Mouse (Mus musculus) cerebellum, adult (tissue): ENCODE data around the gene Akr1c19.
"Not testable (repeated sequence)": the region's sequence is repeated elsewhere in the genome, so short reads cannot be mapped to it uniquely, and the experiment has no call there.

Experiments
- ATAC-seq: cut with Nextera tagmentation; 2 replicates; pipeline ENCODE4 v1.9.2; 2017; ENCODE audit warnings: mild to moderate bottlenecking, moderate library complexity, mixed read lengths; ENCODE audit not compliant: insufficient number of reproducible peaks, low FRiP score, low TSS enrichment

The Akr1c19 gene

GRCm38 (mm10) chr13:4265047-4265446 lies 36.5 kb downstream of the Akr1c19 start:
- ATAC-seq: no peak

DNA sequence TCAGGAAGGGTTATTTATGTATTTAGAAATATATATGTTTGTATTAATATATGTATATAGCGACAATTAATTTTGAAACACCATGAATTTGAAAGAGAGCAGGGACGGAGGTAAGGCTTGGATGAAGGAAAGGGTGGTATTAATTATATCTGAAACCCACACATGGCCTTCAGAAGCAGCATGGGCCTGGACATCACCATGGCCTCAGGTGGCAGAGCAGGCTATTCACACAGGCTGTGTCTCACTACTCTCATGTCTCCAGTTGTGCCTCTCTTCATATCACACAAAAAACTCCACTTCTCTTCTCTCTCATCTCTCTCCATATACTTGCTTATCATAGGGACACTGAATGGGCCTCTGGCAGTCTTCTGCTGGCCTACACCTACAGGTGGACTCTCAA lies 37.0 kb downstream of the Akr1c19 start:
- not testable (repeated sequence) for ATAC-seq

DNA sequence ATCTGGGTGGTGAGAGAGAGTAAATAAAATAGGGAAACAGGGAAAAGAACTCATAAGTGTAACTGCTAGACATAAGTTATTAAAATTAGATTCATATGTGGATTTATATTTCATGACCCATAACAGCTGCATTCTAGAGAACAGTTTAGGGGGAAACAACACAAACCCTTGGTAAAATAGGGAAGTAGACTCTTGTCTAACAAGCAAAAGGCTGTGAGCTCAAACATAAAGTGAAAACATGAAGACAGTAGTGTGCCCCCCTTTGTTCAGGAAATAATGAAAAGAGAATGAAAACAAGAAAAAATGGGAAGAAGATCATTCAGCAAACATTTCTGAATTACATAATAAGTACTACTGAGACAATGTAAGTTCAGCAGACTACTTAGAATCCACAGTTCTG lies 42.4 kb downstream of the Akr1c19 start:
- no peak for ATAC-seq

DNA sequence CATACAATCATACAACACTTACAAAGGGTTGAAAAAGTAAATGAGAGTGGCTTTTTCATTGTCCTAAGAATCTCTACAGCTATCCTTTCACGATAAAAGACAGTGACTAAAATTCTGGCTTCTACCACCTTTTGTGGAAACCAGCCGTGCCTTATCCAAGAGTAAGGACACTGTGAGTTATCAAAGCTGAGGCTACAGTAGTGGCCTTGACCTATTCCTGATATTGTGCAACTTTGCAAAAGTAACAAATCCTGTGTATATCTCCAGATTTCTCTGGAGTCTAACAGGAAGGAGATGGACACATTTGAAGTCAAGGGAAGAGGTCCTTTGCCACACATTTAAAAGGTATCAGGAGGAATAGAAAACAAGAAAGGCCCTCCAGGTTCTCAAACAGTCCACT lies 49.0 kb downstream of the Akr1c19 start:
- no peak for ATAC-seq

DNA sequence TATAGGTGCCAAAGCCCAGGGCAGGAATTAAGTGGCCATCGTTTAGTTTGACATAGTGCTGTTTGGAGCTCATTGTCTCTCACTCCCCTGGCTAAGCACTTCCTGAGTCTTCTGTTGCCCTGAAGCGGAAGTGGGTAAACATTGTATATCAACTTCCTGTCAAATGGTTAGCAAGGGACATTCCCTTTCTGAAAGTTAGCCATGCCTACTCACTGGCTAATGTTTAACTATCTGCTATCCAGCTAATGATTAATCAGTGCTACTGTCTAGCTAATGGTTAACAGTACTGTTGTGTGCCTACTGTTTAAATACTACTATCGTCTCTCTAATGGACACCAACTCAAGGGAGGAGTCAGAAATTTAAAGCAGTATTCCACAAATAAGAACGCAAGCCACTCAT lies 50.8 kb downstream of the Akr1c19 start, which contains the start of gene Akr1c12:
Gene Akr1c12, minus strand, starts transcription at position 150 of the 400 bp plus-strand sequence.
- ATAC-seq: no peak

- no peak; the same call in 1 of the 2 replicates for ATAC-seq
These were observed 53.2 kb downstream of the Akr1c19 start for GRCm38 (mm10) chr13:4281471-4282412.

GRCm38 (mm10) chr13:4296991-4297390 lies 68.5 kb downstream of the Akr1c19 start:
- ATAC-seq: no peak
